Mouse (Mus musculus) ovary, postnatal 14 days (tissue): ENCODE results near the gene Adcy5.

Experiments used
- DNase-seq: peaks from one replicate; pipeline ENCODE4 v3.0.0; 2022; ENCODE audit warnings: low spot score

The Adcy5 gene

DNA sequence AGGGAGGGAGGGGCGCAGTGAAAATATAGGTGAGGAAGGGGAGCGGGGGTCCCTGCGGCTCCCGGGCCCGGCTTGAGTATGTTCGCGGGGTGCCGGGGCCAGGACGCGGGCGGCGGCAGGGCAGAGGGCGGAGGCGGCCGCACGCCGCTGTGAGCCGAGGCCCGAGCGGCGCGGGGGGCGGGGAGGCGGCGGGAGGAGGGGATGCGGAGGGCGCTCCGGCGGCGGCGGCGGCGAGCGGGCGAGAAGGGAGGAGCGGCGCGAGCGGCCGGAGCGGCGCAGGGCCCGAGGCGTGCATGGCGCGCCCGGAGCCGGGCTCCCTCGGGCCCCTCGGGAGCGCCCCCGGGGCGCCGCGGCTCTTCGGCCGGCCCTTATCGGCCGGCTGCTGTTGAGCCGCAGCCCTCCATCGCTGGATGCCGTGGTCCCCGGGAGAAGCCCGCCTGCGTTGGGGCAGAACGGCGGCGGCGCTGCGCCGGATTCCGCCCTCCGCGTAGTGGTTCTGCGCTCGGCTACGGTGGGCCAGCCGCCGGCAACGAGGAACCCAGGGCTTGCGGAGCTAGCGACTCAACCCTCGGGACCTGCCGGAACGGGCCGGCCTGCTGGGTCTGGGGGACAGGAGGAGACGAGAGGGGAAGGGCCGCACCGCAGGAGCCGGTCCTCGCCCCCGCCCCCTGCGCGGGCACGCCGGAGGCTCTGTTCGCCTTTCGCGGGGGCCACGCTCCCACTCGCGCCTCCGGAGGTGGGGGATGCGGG is at the start of gene Adcy5:
TSS of gene Adcy5 (plus strand) at position 237 of the 750 bp plus-strand sequence.
- DNase-seq: no peak

DNA sequence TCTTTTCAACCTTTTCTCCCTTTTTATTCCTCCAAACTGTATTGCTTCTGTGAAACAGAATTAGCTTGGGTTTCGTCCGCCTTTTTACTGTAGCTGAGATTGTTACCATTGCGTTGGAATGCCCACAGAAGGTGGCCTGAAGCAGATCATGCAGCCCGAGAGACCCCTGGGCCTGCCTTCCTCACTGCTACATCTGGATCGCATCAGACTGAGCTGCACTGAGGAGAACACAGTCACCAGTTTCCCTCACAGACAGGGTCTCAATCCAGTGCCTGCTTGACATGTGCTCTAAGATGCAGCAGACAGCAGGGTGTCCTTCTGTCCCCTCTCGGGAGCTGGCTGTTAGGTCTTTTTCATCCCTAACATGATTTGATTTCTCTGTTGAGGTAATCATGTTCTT is 46.7 kb upstream of the Adcy5 start:
- DNase-seq: no peak

DNA sequence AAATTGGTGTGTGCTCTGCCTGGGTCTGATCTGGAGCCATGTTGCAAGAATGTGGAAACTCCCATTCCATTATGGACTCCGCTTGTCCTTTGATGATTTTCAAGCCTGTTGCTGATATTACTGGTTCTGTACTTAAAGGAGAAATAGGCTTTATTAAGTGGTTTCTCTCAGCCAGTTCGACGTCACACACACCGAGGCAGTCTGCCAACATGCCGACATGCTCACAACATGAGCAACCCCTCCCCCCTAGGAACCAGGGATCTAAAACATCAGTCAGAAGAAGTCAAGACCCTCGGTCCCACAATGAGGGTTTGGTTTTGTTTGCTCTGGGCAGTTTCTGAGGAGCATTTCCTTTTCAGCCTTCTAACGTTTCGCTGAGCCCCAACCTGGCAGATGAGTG is 45.5 kb upstream of the Adcy5 start:
- no peak for DNase-seq

DNA sequence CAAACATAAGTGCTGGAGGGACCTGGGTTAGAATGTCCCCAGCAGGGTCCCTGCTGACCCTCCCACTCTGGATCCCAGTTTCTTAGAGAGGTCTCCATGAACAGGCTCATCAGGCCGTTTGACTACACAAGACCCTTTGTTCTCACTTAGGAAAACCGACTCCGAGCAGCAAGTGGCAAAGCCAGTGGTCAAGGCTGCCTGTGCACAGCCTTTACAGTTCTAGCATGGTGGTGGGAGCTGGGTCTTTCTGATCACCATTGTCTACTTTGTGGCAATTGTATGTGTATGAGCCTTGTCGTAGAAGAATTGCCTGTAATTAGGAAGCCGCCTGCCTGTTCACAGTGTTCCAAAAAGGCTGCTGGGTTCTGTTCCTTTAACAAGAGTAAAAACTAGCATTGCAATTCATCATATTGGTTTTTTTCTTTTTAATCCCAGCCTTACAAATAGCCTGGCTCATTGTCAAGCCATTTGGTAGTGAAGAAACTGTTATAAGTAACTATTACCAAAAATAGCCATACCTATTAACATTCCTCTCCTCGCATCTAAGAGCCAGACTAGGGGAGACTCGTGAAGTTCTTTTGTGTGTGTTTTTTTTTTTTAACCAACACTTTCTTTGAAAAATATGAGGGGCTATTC is 44.9 kb upstream of the Adcy5 start:
- DNase-seq: no peak

DNA sequence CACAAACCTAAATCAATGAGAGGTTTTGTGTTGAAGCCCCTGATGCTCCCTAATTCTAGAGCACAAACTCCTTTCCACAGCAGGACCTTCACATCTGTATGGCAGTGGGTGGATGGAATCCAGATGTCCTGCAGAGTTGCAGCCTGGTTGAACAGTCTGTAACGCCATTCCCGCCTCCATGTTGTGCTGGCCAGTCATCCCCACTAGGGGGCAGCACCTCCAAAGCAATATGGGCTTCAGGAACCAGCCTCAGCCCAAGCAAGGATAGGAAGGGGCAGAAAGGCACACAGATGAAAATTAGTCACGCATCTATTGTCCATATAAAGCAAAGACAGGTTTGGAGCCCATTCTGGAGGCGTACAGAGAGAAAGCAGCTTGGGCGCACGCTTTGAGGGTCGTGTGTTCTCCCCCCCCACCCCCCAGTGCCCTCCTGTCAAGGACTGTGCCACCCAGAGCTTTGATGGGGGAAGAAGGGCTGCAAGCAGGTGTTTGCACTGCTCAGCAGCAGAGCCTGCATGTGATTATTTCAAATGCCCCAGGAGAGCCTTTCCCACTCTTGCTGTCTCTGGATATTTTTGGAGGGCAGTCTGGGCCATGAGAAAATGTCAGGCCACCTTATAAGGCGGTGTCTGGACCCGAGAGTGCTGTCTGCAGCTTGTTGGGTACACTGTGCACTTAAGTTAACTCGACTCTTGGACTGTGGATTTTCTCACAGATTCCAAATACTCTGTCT is 44.1 kb upstream of the Adcy5 start:
- peak; percentile 90 for DNase-seq

DNA sequence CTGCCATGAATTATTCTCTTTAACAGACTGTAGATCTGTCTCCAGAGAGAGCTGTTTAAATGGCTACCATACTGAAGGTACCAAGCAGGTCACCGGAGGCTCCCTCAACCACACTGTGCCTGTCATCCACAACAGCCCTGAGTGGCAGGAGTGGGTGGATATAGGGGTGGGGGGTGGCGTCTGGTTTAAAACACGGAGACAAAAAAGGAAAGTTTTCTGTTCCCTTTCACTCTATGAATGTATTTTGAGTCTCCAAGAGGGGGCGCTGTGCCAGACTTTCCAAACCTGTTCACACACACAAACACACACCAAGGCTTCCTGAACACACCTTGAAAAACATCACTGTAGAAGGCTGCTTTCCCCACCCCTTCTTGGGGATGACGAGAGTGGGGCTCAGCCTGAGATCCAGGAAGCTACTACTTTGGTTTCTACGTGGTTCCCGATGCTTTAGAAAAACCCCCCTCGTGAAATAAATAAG is 43.5 kb upstream of the Adcy5 start:
- DNase-seq: no peak

DNA sequence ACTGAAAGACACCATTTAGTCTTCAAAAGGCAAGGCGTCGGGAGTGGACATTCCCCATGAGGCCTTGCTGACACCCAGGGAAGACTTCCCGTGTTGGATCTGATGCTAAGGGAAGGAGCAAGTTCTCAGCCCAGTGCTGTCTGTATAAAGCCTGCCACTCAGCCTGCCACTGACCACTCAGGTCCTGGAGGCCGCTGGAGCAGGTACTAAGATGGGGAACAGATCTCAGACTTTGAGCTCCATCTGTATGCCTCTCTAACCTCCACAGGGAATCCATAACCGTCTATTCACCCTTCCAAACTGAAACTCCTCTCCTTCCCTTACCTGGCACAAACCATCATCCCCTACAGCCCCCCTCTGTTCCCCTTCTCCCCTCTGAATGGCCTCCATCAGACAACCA is 41.2 kb upstream of the Adcy5 start:
- no peak for DNase-seq

DNA sequence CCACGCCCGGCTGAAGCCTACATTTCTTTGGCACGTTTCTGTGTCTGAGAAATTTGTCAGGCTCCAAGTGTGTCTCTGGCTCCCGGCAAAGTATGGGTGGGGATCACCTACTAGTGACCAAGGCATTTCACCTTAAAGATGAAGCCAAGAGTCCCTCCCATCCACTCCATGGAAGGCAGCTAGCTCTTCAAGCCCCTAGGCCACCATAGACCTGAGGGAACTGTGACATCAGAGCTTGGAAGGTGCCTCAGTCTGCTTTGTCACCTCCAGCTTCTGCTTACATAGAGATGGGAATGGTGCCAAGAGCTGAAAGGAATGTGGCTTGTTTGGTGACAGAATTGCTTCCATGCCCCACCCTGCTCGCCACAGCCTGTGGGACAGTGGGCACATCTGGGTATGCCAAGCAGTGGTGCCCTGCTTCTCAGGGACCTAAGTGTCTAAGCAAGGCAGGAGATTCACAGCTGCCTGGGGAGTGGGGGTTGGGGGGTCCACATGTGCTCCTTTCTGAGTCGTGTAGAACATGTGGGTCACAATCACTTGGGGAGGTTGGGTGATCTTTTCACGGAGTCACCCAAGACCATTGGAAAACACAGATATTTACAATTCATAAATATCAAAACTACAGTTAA is 38.2 kb upstream of the Adcy5 start:
- DNase-seq: no peak

DNA sequence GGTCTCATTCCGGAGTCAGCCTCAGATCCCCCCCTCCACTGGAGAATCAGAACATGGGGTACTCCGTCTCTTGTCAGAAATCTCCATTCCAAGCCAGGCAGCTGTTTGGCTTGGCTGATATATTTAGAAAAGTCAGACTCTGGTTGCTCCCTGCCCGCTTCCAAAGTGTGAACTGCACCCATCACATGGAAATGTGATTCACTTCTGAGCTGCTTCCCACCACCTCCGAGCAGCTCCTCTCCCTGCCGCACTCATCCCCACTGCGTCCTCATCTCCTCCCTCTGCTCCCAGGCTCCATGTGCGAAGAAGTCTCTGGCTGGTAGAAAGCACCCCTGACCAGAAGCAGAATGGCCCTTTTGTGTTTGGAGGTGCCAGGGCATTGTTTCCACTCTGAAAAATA is 37.2 kb upstream of the Adcy5 start:
- DNase-seq: no peak

DNA sequence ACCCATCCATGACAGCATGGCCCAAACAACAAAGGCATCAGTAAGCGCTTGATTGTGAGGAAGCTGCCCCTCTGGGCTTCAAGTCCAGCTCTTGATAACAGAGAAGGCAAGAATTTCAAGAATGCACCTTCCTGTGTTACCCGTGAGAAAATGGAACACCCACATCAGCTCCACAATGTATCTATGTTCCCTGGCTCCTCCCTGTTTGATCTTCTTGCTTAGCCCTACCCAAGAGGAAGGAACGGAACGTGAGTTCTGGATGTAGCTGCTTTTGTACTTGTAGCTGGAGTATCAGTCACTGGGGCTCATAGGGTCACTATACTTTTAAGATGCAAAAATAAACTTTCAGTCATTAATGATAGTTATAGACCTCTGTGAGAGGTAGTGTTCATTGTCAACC is 34.1 kb upstream of the Adcy5 start:
- DNase-seq: no peak

DNA sequence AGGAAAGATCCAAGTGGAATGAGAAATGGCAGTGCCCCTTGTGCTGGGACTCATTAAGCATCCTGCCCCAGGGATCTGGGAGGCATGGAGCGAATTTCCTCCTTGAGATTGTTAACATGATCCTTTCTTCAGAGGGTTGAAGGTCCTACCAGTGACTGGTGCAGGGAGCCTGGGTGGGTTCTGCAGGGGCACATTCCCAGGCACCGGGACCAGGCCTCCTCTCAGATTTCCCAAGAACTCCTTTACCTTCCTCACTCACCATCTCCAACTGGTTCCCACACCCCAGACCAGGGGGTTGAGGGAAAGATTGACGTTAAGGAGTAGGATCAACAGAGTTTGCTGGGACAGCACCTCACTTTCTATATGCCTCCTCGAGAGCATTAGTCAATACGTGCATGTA is 27.4 kb upstream of the Adcy5 start:
- DNase-seq: no peak

DNA sequence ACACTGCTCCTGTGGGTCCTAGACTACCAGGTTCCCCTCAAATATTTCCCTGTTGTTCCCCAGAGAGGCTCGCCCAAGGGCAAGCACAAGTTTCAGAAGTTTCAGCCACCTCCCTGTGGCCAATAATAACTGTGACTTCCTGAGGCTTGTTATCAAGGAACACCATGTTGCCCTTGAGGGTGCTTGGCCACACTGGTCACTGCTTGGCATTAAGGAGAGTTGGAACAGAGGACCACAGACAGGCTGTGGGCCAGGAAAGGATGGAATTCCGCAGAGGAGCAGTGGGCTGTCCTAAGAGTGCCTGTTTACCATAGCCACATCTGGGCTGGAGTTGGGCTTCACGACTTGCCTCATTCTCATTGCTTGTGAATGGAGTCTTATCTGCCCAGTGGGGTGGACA is 24.5 kb upstream of the Adcy5 start:
- no peak for DNase-seq

DNA sequence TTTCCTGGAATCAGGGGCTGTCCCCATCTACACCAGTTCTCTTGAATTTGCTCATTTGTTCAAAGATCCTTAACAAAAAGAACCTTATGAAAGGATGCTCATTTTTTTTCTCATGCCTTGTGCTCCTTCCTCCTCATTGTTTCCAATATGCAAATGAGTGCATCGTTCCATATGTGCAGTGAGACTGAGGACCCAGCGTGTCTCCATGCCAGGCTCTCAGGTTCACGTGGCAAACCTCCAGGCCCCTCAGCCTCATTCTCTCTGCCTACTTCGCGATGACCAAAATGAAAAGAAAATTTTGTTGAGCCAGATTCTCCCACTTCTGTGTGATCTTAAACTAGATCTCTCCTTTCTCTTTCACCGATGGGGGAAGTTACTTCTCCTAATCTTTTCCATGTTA is 15.3 kb upstream of the Adcy5 start:
- no peak for DNase-seq

DNA sequence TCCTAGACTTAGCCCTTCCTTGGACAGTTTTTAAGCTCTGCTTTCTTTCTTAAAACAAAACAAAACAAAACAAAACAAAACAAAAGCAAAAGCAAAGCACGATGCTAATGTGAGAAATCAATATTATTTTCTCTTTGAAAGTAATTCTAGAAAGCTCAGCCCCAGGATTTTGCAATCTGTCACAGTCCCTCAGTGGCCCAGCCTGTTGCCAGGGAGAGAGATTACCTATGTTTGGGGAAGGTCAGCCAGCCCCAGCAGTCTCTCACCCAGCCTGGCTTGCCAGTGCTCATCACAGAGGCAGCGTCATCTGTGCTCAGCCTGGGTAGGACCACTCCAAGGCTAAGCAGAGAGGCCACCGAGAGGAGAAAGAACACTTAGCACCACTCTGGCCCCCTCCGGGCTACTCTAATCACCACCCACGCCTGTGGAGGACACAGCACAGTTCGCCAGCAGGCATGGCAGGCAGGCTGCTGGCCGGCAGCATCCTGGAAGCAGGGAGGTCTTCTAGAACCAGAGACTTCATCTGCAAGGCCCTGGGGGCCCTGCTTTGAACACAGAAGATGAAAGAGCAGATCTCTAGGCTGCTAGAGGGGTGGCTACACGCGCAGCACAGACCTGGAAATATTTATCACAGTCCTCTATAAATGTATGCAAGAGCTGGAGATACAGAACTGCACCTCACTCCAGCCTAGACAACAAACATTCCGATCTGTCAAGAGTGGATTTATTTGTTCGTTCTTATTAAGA is 14.6 kb upstream of the Adcy5 start:
- DNase-seq: no peak

DNA sequence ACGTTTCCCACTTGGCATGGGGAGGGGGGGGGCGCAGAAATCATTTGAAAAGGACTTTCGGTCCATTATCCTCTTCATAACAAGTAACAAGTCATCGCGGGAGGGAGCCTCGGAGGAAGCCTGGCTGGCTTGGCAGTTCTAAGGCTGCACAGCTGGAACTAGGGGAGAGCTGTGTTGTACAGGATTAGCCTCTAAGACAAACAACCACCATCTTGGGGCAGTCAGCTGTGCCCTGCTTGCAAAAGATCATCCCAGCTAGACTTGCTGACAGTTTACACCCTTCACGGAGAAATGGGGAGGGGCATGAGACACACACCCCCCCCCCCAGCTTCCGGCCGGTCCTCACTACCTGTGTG is 14.1 kb upstream of the Adcy5 start:
- DNase-seq: no peak

DNA sequence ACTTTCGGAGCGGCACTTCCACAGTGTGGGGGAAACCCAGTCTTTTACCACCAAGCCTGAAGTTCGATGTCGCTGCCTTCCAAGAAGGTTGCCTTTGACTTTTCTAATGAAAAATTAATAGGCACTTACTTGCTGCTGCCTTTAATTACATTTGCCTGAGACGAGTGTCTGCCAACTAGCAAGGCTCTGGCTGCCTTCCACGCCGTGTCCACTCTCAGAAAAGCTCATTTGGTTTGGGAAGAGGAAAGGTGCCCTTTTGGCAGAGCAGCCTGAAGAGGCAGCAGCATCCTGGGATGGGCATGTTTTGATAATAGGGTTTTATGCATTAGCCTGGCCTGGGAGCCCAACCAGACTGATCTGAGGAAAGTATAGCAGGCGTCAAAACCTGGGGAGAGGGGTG is 12.8 kb upstream of the Adcy5 start:
- DNase-seq: no peak

DNA sequence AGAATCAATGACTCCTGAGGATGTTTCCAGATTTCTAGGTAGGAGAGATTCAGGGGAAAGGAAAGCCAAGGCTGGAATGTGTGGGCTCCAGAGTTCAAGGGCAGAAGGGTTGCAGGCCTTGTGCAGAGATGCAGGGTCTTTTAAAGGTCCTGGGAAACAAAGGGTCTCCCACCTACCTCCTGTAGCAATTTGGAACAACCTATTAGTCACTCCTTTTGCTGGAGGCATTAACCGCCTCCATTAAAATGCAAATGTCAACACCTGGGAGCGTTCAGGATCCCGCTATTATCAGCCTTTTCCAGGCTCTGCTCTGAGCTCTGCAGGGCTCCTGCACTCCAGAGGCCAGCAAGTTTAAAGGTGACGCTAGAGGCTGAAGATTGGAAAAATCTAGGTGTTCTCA is 8.5 kb upstream of the Adcy5 start:
- no peak for DNase-seq

DNA sequence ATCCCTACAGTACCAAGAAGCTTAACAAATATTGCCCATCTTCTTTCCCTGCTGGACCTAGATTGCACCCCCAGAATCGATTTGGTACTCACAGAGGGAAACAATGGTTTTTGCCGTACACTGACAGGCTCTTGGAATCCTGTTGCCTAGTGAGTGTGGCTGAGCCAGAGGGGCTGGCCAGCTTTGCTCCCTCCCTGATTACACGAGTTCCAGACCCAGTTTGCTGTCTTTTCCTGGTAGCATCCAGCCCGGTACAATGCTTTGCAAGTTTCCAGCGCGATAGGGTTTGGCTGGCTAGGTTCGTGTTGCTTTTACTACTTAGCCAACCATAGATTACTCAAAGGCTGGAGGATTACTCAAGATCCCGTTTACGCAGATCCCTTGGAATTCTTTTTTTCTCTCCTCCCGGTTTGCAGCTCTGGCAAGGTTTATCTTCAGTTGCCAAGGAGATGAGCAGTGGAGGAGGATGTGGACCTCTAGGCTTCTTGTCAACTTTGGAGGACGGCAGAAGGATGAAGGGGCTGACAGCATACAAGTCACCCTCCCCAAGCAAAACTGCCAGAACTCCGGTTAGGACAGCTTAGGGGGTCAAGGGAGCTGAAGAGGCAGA is 1.4 kb upstream of the Adcy5 start:
- no peak for DNase-seq

DNA sequence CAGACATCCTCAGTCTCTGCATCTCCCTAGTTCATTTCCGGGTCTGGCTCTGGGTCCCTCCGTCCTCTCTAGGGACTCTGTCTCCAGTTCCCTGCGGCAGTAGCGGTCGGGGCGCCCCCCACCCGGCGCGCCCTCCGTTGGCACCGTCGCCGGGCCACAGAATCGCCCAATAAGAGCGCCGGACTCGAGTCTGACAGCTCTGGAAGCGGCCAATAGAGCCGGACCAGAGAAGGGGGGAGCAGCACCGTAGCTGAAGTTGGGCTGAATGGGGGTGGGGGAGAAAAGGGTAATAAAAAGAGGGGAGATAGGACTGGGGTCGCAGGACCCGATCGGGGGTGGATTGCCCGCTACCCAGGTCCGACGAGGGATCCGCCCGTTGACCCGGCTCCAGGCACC is 434 bp upstream of the Adcy5 start:
- no peak for DNase-seq

DNA sequence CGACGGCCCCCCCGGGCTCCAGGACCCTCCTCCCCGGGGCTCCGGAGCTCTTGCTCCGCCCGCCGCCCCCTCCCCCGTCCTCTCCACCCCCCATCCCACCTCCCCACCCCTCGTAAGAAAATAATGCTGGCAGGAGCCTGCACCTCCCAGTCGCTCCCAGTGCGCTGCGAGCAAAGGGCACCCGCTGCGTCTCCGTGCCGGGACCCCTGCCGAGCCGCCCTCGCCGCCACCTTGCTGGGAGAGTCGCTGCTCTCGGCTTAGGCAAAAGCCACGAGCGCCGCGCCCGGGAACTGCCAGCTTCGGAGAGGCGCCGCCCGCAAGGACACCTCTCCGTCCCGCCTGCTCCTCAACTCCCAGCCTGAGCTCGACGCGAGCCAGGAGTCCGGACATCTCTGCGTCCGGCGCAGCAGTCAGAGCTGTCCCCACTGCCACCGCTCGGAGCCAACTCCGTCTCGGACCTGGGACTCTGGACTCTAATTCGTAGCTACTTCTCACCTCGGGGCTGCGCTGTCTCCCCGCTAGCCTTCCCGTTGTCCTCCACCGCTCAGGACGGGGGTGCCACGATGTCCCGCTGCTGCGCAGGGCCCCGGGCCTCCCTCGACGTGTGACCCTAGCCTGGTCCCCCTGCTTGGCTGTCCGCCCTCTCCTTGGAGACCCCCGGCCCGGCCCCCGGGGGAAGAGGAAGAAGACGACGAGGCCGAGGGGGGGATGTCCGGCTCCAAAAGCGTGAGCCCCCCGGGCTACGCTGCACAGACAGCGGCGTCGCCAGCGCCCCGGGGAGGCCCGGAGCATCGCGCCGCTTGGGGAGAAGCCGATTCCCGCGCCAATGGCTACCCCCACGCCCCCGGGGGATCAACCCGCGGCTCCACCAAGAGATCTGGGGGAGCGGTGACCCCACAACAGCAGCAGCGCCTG is 971 bp downstream of the Adcy5 start:
- DNase-seq: peak; percentile 37

DNA sequence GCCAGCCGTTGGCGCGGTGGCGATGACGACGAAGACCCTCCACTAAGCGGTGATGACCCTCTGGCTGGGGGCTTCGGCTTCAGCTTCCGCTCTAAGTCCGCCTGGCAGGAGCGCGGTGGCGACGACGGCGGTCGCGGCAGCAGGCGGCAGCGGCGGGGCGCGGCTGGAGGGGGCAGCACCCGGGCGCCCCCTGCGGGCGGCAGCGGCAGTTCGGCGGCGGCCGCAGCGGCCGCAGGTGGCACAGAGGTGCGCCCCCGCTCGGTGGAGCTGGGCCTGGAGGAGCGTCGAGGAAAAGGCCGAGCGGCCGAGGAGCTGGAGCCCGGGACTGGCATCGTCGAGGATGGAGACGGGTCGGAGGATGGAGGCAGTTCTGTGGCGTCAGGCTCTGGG is 1.6 kb downstream of the Adcy5 start:
- peak; percentile 55 for DNase-seq
